Mouse (Mus musculus) heart, embryonic 16.5 days (tissue): ENCODE measurements at regions not wholly inside any gene's neighbourhood (a gene's known extent, or its start where the extent isn't known, plus 50 kb on each side); places are given as distances from the start of the nearest gene placed in this dataset.
"Not testable (repeated sequence)": the region's sequence is repeated elsewhere in the genome, so short reads cannot be mapped to it uniquely, and the experiment has no call there.

Experiments
- ATAC-seq: fragments of 200-750 bp; cut with Nextera tagmentation; replicated peaks from 2 replicates; pipeline ENCODE4 v1.8.0; 2017; ENCODE audit warnings: moderate number of reproducible peaks; ENCODE audit not compliant: insufficient read depth, low FRiP score; ENCODE audit errors: extremely low read depth
- H3K27ac ChIP-seq: fragments of 300-500 bp; sonication (generic); 2 replicates; pipeline ENCODE4 v1.5.1; 2014; ENCODE audit warnings: mild to moderate bottlenecking, low read length, control low read depth, moderate library complexity
- H3K27me3 ChIP-seq: fragments of 300-500 bp; sonication (generic); 2 replicates; pipeline ENCODE4 v1.6.1; 2014; ENCODE audit warnings: low read length, mixed read lengths; ENCODE audit not compliant: control insufficient read depth, insufficient read depth
- H3K36me3 ChIP-seq: fragments of 300-500 bp; sonication (generic); 2 replicates; pipeline ENCODE4 v1.6.1; 2014; ENCODE audit not compliant: control insufficient read depth, insufficient read depth
- H3K4me1 ChIP-seq: fragments of 300-500 bp; sonication (generic); 2 replicates; pipeline ENCODE4 v1.6.1; 2014; ENCODE audit warnings: low read length, mixed read lengths; ENCODE audit not compliant: control insufficient read depth, insufficient read depth
- H3K4me2 ChIP-seq: fragments of 300-500 bp; sonication (generic); 2 replicates; pipeline ENCODE4 v1.6.1; 2014; ENCODE audit warnings: low read depth, mild to moderate bottlenecking, control low read depth, low read length
- H3K4me3 ChIP-seq: fragments of 300-500 bp; sonication (generic); 2 replicates; pipeline ENCODE4 v1.5.1; 2014; ENCODE audit warnings: mild to moderate bottlenecking, control low read depth, low read length
- H3K9ac ChIP-seq: fragments of 300-500 bp; sonication (generic); 2 replicates; pipeline ENCODE4 v1.6.1; 2014; ENCODE audit warnings: low read length, control low read depth
- H3K9me3 ChIP-seq: fragments of 300-500 bp; sonication (generic); replicated peaks from 2 replicates; pipeline ENCODE4 v1.6.1; 2016; ENCODE audit warnings: low read length; ENCODE audit not compliant: control insufficient read depth
- WGBS: fragments of 180-500 bp; shearing (Covaris S2); extraction: QIAGEN DNeasy Blood & Tissue Kit; methylation state at CpG from one replicate; pipeline ENCODE4 v1.1.7; 2014; 5-methylcytosine and 5-hydroxymethylcytosine counted together

DNA sequence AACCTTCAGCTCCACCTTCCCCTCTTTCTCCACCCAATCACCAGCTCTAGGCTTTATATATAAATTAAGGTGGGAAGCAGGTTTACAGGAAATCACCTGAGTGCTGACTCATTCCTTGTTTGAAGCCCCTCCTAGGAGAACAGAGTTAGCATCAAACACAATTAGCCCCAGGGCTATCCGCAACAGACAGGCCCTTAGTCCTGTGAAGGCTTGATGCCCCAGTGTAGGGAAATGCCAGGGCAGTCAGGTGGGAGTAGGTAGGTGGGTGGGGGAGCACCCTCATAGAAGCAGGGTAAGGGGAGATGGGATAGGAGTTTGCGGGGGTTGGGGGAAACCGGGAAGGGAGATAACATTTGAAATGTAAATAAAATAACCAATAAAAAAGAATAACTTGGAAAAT is 123.2 kb downstream of the Brms1l start:
- WGBS = 80% methylated on average over 3 of the region's 3 CpGs
- H3K4me2 ChIP-seq, H3K9me3 ChIP-seq, H3K27ac ChIP-seq, H3K27me3 ChIP-seq, H3K9ac ChIP-seq, H3K4me1 ChIP-seq, ATAC-seq, H3K4me3 ChIP-seq, H3K36me3 ChIP-seq: not testable (repeated sequence)

DNA sequence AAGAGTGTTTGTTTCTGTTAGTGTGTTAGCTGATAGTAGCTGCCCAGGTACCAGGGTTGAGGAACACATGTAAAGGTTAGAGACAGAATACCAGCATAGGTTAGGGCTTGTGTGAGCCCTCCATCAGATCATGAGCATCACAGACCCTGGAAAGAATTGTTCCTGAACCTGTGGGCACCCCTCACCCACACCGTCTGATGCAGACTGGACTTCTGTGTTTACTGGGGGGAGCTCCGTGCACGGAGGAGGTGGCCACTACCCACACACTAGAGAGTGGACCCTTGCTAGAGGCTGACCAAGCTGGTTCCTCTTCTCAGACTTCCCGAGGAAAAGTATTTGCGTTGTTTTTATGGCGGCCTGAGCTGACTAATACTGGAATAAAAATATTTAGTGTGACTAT is 104.4 kb downstream of the Brms1l start:
- H3K4me1 ChIP-seq = no peaks in the 10 kb centered on the region
- no peak overlapping the region for H3K27ac ChIP-seq
- WGBS = 86% methylated on average over 6 of the region's 6 CpGs
- H3K36me3 ChIP-seq = no peaks in the 10 kb centered on the region
- no peak overlapping the region for H3K4me3 ChIP-seq
- no peaks in the 10 kb centered on the region for H3K27me3 ChIP-seq
- no peak overlapping the region for H3K9ac ChIP-seq
- no peaks in the 10 kb centered on the region for H3K9me3 ChIP-seq
- no peak for ATAC-seq
- H3K4me2 ChIP-seq = no peak overlapping the region

DNA sequence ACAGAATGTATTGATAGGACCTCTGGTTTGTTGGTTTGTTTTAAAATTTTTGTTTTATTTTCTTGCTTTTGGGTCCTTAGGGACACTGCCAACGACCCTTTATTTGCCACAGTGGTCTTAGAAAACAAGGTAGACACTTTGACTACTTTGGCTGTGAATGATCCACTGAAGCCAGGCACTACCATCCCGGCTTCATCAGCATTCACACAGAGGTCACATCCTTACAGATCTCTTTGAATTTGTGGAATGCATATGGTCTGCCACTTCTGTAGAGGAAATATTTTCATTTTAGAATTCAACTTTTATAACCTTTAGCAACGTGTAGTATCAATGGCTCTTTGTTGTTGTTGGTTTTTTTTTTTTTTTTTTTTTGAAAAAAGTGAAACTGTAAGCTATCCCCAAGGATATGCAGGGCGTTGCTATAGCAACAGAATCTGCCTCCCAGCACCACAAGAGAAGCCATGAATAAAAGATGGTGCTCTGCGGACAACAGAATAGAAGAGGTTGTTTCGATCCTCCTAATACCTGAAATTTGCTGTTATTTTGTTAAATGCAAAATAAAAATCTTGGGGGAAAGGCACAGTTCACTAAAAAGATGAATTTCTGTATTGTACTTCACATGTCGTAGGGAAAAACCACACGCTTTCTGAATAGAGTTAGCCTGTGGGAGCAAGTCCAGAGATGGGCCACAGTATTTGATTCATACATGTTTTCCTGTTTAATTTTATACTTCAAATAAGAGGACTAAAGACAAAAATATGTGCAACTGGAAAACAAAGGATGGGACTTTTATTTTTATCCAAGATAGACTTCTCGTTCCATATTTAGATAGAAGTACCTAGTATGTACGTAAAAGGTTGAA is 103.4 kb downstream of the Brms1l start:
- H3K4me3 ChIP-seq = no peak overlapping the region
- H3K9ac ChIP-seq = no peak overlapping the region
- H3K4me2 ChIP-seq = no peak overlapping the region
- no peaks in the 10 kb centered on the region for H3K9me3 ChIP-seq
- ATAC-seq = no peak
- no peaks in the 10 kb centered on the region for H3K27me3 ChIP-seq
- no peak overlapping the region for H3K27ac ChIP-seq
- no peaks in the 10 kb centered on the region for H3K4me1 ChIP-seq
- WGBS = 65% methylated on average over 10 of the region's 10 CpGs
- no peaks in the 10 kb centered on the region for H3K36me3 ChIP-seq

DNA sequence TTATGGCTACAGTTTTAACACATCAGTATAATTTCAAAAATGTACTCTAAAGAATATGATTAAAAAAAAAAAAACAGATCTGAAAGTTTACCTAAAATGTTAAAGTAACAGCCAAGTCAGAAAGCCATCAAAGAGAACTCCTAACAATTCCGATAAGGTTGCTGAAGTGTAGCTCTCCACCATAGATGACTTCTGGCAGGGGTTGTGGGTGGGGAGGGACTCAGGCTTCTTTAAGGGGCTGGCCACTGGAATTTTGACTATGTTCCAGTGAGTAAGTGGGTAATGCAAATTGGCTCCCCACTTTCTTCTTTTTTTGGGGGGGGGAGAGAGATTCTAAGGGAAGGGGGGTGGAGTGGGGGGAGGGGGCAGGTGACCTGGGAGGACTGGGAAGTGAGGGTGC is 98.0 kb downstream of the Brms1l start:
- Histone ChIP-seq H3K4me2 (no peak overlapping the region), H3K27ac (no peak overlapping the region), H3K4me3 (no peak overlapping the region), H3K9me3 (no peaks in the 10 kb centered on the region), H3K9ac (no peak overlapping the region), H3K4me1 (no peaks in the 10 kb centered on the region), H3K27me3 (no peaks in the 10 kb centered on the region), H3K36me3 (no peaks in the 10 kb centered on the region)
- 45% methylated on average over 1 of the region's 1 CpGs for WGBS
- ATAC-seq = no peak

DNA sequence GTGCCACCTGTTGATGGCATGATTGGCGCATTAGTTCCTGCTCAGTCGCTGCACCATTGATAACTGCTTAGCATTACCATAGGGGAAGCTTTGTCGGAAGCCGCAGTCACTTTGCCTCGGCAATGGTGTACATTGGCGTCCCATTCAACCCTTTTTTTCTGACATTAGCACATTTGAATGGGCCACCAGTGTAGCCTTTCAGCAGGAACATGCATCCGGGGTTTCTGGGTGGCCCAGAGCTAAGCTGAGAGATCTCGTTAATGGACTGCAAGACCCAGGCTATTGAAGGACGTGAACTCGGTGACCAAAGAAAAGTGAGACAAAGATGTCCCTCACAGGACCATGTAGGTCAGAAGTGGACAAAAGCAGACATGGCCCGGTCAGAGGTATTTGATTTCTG is 97.3 kb downstream of the Brms1l start:
- H3K4me2 ChIP-seq = no peak overlapping the region
- H3K27ac ChIP-seq = no peak overlapping the region
- H3K4me3 ChIP-seq = no peak overlapping the region
- no peaks in the 10 kb centered on the region for H3K9me3 ChIP-seq
- H3K36me3 ChIP-seq = no peaks in the 10 kb centered on the region
- ATAC-seq = no peak
- H3K4me1 ChIP-seq = no peaks in the 10 kb centered on the region
- H3K9ac ChIP-seq = no peak overlapping the region
- H3K27me3 ChIP-seq = no peaks in the 10 kb centered on the region
- WGBS = 66% methylated on average over 11 of the region's 11 CpGs

DNA sequence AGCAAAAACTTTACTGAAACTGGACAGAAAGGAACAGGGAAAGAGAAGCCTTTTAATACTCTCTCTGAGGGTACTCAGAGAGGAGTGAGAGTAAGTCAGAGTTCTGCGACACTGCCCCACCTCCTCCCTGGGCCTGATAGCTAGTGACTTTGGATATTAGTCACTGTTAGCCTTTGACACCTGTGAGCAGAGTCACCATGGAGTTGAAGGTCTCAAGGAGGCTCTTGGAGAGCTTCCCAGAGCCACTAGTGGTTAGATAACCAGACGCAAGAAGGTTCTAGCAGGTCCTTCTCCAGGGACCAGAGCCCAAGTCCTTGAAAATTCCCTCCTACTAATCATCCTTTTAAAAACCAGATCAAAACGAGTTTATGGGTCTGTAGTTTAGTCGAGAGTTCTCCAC is 94.3 kb downstream of the Brms1l start:
- H3K4me1 ChIP-seq = no peaks in the 10 kb centered on the region
- no peak overlapping the region for H3K9ac ChIP-seq
- no peaks in the 10 kb centered on the region for H3K9me3 ChIP-seq
- no peak for ATAC-seq
- H3K4me3 ChIP-seq = no peak overlapping the region
- no peaks in the 10 kb centered on the region for H3K27me3 ChIP-seq
- no peaks in the 10 kb centered on the region for H3K36me3 ChIP-seq
- 49% methylated on average over 4 of the region's 4 CpGs for WGBS
- no peak overlapping the region for H3K27ac ChIP-seq
- no peak overlapping the region for H3K4me2 ChIP-seq

DNA sequence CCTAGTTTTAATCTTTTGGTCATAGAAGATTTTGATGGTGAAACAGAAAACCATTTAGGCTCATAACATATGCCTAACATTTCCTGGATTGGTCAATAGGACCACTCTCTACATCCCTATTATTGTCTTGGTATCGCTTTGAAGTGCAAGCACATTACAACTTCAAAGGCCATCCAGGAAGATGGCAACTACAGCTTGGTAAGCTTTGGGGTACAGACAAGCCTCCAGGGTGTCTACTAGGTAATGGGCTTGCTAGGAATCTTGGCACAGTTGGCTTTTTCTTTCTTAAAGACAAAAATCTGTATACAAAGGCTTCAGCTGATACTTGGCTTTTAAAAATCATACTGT is 90.8 kb downstream of the Brms1l start:
- H3K9ac ChIP-seq = no peak overlapping the region
- 93% methylated on average over 1 of the region's 1 CpGs for WGBS
- H3K9me3 ChIP-seq = no peaks in the 10 kb centered on the region
- ATAC-seq = no peak
- H3K27me3 ChIP-seq = no peaks in the 10 kb centered on the region
- H3K4me3 ChIP-seq = no peak overlapping the region
- H3K27ac ChIP-seq = no peak overlapping the region
- H3K36me3 ChIP-seq = no peaks in the 10 kb centered on the region
- no peaks in the 10 kb centered on the region for H3K4me1 ChIP-seq
- H3K4me2 ChIP-seq = no peak overlapping the region

DNA sequence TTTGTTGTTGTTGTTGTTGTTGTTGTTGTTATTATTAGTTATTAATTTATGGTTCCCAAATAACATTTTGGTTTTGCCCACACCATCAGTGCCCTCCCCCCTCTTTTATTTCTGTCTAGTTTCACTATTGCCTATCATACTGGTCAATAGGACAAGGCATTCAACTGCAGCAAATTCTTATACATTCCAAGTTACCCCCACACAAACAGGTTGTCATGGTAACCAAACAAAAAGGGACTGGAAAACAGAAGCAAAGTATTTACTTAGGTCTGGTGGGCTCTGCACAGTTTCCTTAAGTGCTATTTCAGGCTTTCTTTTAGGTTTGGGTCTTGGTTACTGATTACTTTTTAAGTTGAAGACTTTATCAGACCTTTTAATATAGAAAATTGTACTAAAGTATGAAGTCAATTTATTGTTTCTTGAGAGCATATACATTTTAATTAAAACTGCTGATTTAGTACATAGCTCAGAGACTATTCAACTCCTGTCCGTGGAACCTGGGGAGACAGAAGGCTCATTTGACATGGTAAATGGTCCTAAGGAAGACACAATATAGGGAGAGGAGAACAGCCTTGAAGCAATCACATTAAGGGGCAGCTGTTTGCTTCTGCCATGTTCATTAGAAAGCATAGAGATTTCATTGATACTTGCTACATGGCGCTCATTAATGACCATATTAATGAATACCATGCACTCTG is 90.3 kb downstream of the Brms1l start:
- no peak overlapping the region for H3K27ac ChIP-seq
- H3K9ac ChIP-seq = no peak overlapping the region
- WGBS = 70% methylated on average over 2 of the region's 2 CpGs
- no peak overlapping the region for H3K4me3 ChIP-seq
- no peaks in the 10 kb centered on the region for H3K9me3 ChIP-seq
- H3K4me1 ChIP-seq = no peaks in the 10 kb centered on the region
- H3K4me2 ChIP-seq = no peak overlapping the region
- H3K27me3 ChIP-seq = no peaks in the 10 kb centered on the region
- H3K36me3 ChIP-seq = no peaks in the 10 kb centered on the region
- ATAC-seq = no peak
